Mouse (Mus musculus) intestine, embryonic 15.5 days (tissue): Measurements from ENCODE around the gene Rfc2. TPM values are rescaled to one million over a fixed set of nuclear protein-coding genes. Genes with fewer than 3 reads are reported as not detected.

ENCODE experiments used
- ATAC-seq: fragments of 200-750 bp; cut with Nextera tagmentation; 2 replicates; pipeline ENCODE4 v1.8.0; 2017; ENCODE audit warnings: moderate TSS enrichment, moderate library complexity
- H3K27ac ChIP-seq: fragments of 300-500 bp; sonication (generic); 2 replicates; pipeline ENCODE4 v1.5.1; 2015; ENCODE audit warnings: mild to moderate bottlenecking, inconsistent platforms
- H3K27me3 ChIP-seq: fragments of 300-500 bp; sonication (generic); replicated peaks from 2 replicates; pipeline ENCODE4 v1.6.1; 2015; ENCODE audit warnings: inconsistent platforms
- H3K36me3 ChIP-seq: fragments of 300-500 bp; sonication (generic); 2 replicates; pipeline ENCODE4 v1.6.1; 2015; ENCODE audit warnings: inconsistent platforms
- H3K4me1 ChIP-seq: fragments of 300-500 bp; sonication (generic); replicated peaks from 2 replicates; pipeline ENCODE4 v1.6.1; 2015; ENCODE audit warnings: inconsistent platforms
- H3K4me2 ChIP-seq: fragments of 300-500 bp; sonication (generic); replicated peaks from 2 replicates; pipeline ENCODE4 v1.6.1; 2015; ENCODE audit warnings: mild to moderate bottlenecking, inconsistent platforms
- H3K4me3 ChIP-seq: fragments of 300-500 bp; sonication (generic); replicated peaks from 2 replicates; pipeline ENCODE4 v1.5.1; 2015; ENCODE audit warnings: inconsistent platforms
- H3K9ac ChIP-seq: fragments of 300-500 bp; sonication (generic); 2 replicates; pipeline ENCODE4 v1.6.1; 2015; ENCODE audit warnings: inconsistent platforms
- H3K9me3 ChIP-seq: fragments of 300-500 bp; sonication (generic); 2 replicates; pipeline ENCODE4 v1.6.1; 2016; ENCODE audit warnings: inconsistent platforms
- WGBS: fragments of 180-500 bp; shearing (Covaris S2); methylation state at CpG from one replicate; pipeline ENCODE4 v1.1.7; 2015; 5-methylcytosine and 5-hydroxymethylcytosine counted together
- polyA plus RNA-seq: library from polyadenylated mRNA; unstranded; fragments of >200 nt; fragmentation: Nextera tagmentation; extraction: Ambion mirVana; gene quantifications from 2 replicates; pipeline ENCODE4 v1.2.1, GENCODE M21; 2015

The Rfc2 gene
- polyA plus RNA-seq, 1 experiment from 2014 or later, result 247 TPM

DNA sequence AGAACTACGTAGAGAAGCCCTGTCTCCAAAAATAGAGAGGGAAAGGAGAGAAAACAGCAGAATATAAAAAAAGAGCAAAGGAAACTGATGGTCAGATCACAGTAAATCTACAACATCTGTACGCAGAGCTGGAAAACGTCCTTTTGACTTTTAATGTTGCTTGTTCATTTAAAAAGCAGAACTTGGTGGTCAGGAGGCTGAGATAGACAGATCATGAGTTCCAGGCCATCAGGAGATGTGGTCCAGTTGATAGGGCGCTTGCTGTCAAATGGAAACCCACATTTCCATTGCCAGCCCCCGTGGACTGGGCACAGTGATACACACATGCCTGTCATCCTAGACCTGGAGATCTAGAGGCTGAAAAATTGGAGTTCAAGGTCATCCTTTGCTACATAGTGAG, 3.6 kb downstream of the Rfc2 start:
- no peaks in the 10 kb centered on the region for H3K9me3 ChIP-seq
- H3K27ac ChIP-seq, result no peak overlapping the region
- no peak for ATAC-seq
- H3K36me3 ChIP-seq, result peaks cover 6% of the 10 kb centered on the region; the same call in 1 of the 2 replicates
- no peak overlapping the region for H3K9ac ChIP-seq
- H3K4me1 ChIP-seq, result peaks cover 9% of the 10 kb centered on the region; the same call in 1 of the 2 replicates
- H3K4me2 ChIP-seq, result no peak overlapping the region
- no peak overlapping the region for H3K4me3 ChIP-seq
- H3K27me3 ChIP-seq, result no peaks in the 10 kb centered on the region
- 82% methylated on average over 5 of the region's 5 CpGs for WGBS

DNA sequence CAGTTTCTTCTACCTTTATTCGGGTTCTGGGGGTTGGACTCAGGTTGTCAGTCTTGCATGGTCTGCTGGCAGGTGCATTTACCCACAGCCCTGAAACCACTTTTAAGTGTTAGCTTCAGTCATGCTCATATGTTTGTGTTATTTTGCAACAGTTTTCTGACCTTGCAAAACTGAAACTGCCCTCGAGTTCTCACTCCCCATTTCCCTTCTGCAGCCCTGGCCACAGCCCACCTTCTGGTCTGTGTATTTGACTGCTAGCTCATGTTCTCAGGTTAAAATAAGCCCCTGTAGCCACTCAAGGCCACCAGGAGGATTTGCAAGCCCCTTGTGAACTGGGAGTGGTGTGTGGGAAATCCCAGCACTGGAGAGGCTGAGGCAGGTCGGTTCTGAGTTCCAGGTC, 8.7 kb downstream of the Rfc2 start:
- WGBS, result 86% methylated on average over 3 of the region's 3 CpGs
- Histone ChIP-seq H3K9me3 (no peaks in the 10 kb centered on the region), H3K4me3 (no peak overlapping the region), H3K4me2 (no peak overlapping the region), H3K36me3 (peaks cover 30% of the 10 kb centered on the region), H3K4me1 (no peaks in the 10 kb centered on the region), H3K9ac (no peak overlapping the region), H3K27me3 (no peaks in the 10 kb centered on the region), H3K27ac (no peak overlapping the region)
- ATAC-seq, result no peak

DNA sequence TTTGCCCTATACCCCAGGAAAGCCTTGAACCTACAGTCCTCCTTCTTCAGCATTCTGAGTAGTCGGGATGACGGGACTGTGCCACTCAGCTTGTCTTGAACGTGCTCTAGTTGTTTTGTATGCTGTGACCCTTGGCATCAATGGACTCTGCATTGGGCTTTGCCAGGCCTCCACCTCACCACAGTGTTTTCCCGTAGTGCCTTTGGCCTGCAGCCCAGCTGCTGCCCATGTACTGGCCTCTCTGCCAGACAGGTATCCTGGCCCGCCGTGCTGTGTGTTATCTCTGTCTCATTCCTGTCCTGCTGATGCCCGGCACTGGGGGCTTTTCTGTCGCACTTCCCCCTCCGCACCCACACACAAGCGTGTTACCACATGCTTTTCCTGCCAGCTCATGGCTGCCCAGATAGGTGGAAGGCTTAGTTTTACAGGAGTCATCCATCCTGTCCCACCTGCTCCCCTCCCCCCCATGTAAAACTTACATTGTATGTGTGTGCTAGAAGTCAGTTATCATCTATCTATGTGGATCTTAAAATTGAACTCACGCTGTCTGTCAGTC, 10.9 kb downstream of the Rfc2 start:
- H3K4me1 ChIP-seq, result no peaks in the 10 kb centered on the region
- H3K27me3 ChIP-seq, result no peaks in the 10 kb centered on the region
- H3K9ac ChIP-seq, result no peak overlapping the region
- no peak overlapping the region for H3K4me2 ChIP-seq
- WGBS, result 94% methylated on average over 11 of the region's 11 CpGs
- peaks cover 43% of the 10 kb centered on the region for H3K36me3 ChIP-seq
- no peak for ATAC-seq
- H3K27ac ChIP-seq, result no peak overlapping the region
- H3K4me3 ChIP-seq, result no peak overlapping the region
- no peaks in the 10 kb centered on the region for H3K9me3 ChIP-seq

DNA sequence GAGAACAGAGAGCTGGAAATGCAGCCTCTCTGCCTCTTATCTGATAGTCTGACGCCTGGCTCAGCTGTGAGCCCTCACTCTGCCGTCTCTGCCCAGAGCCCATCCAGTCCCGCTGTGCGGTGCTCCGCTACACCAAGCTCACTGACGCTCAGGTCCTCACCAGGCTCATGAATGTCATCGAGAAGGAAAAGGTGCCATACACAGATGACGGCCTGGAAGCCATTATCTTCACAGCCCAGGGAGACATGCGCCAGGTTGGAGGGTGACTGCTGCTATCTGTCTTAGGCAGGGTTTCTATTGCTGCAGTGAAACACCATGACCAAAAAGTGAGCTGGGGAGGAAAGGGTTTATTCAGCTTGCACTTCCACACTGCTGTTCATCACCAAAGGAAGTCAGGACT, 11.9 kb downstream of the Rfc2 start:
- Histone ChIP-seq H3K27me3 (no peaks in the 10 kb centered on the region), H3K4me3 (no peak overlapping the region), H3K36me3 (peaks cover 45% of the 10 kb centered on the region), H3K4me1 (no peaks in the 10 kb centered on the region), H3K9me3 (no peaks in the 10 kb centered on the region), H3K9ac (no peak overlapping the region), H3K27ac (no peak overlapping the region), H3K4me2 (no peak overlapping the region)
- no peak for ATAC-seq
- 86% methylated on average over 9 of the region's 9 CpGs for WGBS

DNA sequence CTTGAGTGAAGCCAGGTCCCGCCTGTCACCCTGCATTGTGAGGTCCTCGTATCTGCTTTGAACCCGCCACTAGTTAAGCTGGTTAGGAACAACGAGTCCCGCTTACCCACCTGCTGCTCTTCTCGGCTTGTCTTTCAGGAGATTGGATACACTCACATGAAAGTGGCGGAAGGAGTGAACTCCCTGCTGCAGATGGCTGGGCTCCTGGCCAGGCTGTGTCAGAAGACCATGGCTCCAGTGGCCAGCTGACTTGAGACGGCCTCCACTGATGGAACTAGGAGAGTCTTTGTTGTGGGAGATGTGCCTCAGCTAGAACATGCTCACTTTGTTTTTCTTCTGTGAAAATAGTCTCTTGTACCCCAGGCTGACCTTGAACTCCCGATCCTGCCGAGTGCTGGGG, 16.5 kb downstream of the Rfc2 start:
- peaks cover 36% of the 10 kb centered on the region for H3K36me3 ChIP-seq
- WGBS, result 81% methylated on average over 10 of the region's 10 CpGs
- H3K4me3 ChIP-seq, result no peak overlapping the region
- H3K4me2 ChIP-seq, result no peak overlapping the region
- ATAC-seq, result no peak
- H3K9me3 ChIP-seq, result no peaks in the 10 kb centered on the region
- H3K4me1 ChIP-seq, result no peaks in the 10 kb centered on the region
- no peaks in the 10 kb centered on the region for H3K27me3 ChIP-seq
- no peak overlapping the region for H3K9ac ChIP-seq
- no peak overlapping the region for H3K27ac ChIP-seq

DNA sequence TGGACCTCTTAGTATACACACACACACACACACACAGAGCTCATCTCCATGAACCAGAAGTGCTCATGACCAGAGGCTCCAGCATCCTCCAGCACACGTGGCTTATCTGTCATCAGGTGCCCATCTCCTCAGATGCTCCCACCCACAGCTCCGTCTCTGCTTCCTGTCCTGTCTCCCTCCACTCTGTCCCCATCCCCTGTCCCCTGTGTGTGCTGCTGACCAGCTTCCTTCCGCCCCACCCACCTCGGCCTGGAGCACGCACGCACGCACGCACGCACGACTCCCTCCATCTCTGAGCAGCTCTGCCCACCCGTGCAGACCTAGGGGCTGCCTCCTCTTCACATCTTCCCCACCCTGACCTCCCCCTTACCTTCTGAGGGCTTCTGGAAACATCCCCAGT, 23.2 kb downstream of the Rfc2 start:
- no peak for ATAC-seq
- no peak overlapping the region for H3K9ac ChIP-seq
- no peaks in the 10 kb centered on the region for H3K4me1 ChIP-seq
- no peak overlapping the region for H3K4me2 ChIP-seq
- H3K36me3 ChIP-seq, result no peaks in the 10 kb centered on the region
- no peaks in the 10 kb centered on the region for H3K27me3 ChIP-seq
- H3K27ac ChIP-seq, result no peak overlapping the region
- no peaks in the 10 kb centered on the region; the same call in 1 of the 2 replicates for H3K9me3 ChIP-seq
- no peak overlapping the region for H3K4me3 ChIP-seq
- 81% methylated on average over 11 of the region's 11 CpGs for WGBS

DNA sequence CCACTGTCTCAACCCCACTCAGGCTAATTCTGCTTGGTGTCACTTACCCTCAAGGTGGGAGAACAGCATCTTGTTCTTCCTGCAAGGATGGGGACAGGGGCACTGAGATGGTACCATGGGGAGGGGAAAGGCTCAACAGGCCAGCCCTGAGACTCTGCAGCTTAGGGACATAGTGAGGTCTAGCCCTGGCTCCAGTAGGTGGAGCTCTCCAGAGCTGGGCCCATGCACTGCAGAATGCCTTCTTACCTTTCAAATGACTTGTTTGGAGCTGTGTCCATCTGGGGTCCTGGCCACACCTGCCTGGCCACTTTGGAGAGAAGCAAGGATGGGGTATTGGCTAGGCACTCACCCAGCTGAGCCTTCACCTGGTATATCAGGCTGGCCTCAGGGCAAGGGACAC, 25.1 kb downstream of the Rfc2 start:
- Histone ChIP-seq H3K4me2 (no peak overlapping the region), H3K9ac (no peak overlapping the region), H3K4me3 (no peak overlapping the region), H3K4me1 (no peaks in the 10 kb centered on the region), H3K36me3 (no peaks in the 10 kb centered on the region), H3K27me3 (no peaks in the 10 kb centered on the region), H3K9me3 (no peaks in the 10 kb centered on the region; the same call in 1 of the 2 replicates), H3K27ac (no peak overlapping the region)
- no peak for ATAC-seq

DNA sequence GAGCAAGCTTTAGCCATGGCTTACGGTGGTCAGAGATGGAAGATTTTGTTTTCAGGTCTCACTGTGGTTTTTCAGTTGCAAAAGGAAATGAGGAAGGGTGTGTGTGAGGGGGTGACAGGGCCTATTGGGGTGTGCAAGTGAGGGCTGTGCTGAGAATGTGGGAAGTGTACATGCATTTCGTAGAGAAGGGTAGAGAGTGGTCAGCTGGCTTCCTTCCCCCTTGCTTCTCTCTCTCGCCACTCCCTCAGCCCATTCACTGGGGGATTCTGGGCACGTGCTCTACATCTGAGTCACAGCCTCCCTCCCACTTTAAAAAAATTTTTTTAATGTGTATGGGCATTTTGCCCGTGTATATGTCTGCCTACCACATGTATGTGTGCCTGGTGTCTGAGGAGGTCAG, 26.0 kb downstream of the Rfc2 start:
- no peaks in the 10 kb centered on the region; the same call in 1 of the 2 replicates for H3K9me3 ChIP-seq
- no peak overlapping the region for H3K9ac ChIP-seq
- WGBS, result 70% methylated on average over 5 of the region's 5 CpGs
- no peaks in the 10 kb centered on the region for H3K27me3 ChIP-seq
- no peak overlapping the region for H3K4me2 ChIP-seq
- H3K4me1 ChIP-seq, result no peaks in the 10 kb centered on the region
- H3K36me3 ChIP-seq, result no peaks in the 10 kb centered on the region
- no peak for ATAC-seq
- H3K4me3 ChIP-seq, result no peak overlapping the region
- no peak overlapping the region for H3K27ac ChIP-seq

DNA sequence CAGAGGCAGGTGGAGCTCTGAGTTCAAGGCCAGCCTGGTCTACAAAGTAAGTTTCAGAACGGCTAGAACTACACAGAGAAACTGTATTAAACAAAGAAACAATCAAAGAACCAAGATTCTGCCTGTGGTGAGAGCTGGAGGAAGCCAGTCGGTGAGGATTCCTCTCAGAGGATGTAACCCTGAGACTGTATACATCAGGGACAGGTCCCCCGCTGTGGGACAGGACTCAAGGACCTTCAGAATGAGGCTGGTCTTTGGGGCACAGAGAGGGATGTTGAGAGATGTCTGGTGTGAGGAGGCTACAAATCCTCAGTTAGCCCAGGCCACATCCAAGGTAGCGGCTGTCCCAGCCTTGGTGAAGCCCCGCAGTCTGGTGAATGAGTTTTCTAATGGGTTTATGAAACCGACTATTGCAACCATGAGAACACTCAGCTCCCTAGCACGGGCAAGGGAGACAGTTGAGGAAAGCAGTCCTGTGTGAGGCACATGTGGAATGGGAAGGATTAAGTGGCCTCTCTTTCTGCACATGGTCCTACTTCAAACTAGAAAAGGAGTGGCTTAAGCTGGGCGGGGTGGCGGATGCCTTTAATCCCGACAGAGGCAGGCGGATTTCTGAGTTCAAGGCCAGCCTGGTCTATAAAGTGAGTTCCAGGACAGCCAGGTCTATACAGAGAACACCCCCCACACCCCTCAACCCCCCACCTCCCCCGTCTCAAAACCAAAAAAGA, 28.9 kb downstream of the Rfc2 start:
- Histone ChIP-seq H3K9ac (no peak overlapping the region), H3K27me3 (no peaks in the 10 kb centered on the region), H3K36me3 (no peaks in the 10 kb centered on the region), H3K4me2 (no peak overlapping the region), H3K27ac (no peak overlapping the region), H3K4me3 (no peak overlapping the region), H3K4me1 (0 out of 2 replicates have a peak, but pooled peaks cover 4% of the 10 kb centered on the region), H3K9me3 (no peaks in the 10 kb centered on the region; the same call in 1 of the 2 replicates)
- WGBS, result 85% methylated on average over 12 of the region's 12 CpGs
- no peak for ATAC-seq

DNA sequence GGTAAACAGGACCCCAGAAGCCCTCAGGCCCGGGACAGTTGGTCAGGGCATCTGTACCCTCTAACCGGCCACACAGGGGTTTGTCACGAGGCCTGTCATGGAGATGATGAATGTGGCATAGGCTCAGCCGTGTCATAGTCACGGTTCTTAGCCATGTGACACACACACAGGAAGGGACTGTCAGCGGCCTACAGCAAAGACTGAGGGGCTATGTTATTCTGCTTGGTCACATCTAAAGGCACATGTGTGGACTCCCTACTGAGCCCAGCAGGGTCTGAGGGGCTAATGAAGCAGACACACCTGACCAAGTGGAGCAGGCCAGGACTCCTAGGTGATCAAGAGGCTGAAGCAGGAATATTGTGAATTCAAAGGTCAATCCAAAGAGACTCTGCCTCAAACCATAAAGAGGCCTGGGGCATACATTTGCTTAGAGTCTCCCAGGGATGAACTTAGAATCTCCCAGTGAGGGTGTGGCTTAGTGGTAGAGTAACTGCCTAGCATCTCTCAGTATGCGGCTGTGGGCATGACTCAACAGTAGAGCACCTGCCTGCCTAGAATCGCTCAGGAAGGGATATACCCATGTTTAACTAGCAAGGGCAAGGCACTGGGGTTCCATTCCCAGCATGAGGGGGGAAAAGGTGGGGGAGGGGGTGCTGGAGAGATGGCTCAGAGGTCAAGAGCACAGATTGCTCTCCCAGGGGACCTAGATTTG, 30.8 kb downstream of the Rfc2 start:
- no peaks in the 10 kb centered on the region for H3K9me3 ChIP-seq
- WGBS, result 50% methylated on average over 8 of the region's 8 CpGs
- H3K9ac ChIP-seq, result 0 out of 2 replicates have a peak overlapping the region, but pooled peaks have one; percentile 13
- peak; percentile 89 for ATAC-seq
- no peak overlapping the region for H3K4me3 ChIP-seq
- peak overlapping the region; percentile 56; the same call in 1 of the 2 replicates for H3K27ac ChIP-seq
- H3K27me3 ChIP-seq, result no peaks in the 10 kb centered on the region
- H3K4me2 ChIP-seq, result no peak overlapping the region
- 0 out of 2 replicates have a peak, but pooled peaks cover 4% of the 10 kb centered on the region for H3K4me1 ChIP-seq
- 0 out of 2 replicates have a peak, but pooled peaks cover 2% of the 10 kb centered on the region for H3K36me3 ChIP-seq

DNA sequence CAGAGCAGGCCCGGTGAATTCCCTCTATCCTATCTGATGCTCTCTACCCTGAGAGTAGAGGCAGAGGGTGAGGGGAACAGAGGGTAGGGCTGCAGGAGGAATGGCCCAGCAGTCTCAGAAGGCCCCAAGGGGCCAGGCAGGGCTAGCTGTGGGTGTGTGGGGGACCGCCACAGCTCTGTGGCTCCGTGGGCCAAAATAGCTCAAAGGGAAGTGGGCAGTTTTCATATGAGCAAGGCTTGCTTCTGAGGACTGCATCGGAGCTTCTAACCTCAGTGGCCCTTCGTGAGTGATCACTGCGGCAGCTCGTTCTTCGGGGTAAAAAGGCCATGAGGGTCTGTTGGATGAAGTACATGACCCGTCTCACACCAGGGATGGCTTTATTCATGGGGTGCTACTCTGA, 32.6 kb downstream of the Rfc2 start:
- WGBS, result 81% methylated on average over 9 of the region's 9 CpGs
- 0 out of 2 replicates have a peak, but pooled peaks cover 4% of the 10 kb centered on the region for H3K4me1 ChIP-seq
- no peak for ATAC-seq

DNA sequence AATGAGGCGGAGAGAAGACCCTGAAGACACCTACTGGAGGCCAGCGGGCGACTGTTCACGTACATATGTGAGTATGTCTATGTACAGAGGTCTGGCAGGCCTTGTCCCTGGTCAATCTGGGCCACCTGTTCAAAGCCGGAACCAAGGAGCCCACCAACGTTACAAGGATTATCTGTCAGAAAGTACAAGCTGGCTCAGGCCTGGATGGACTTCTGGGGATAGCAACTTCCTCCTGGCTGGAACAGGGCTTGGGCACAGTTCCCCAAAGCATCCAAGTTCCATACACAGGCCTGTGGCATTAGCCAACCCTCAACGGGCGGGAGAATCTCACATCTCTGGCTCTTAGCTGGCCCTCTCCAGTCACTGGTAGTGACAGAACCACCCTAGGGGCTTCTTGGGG, 33.1 kb downstream of the Rfc2 start:
- no peaks in the 10 kb centered on the region for H3K9me3 ChIP-seq
- no peak for ATAC-seq
- no peak overlapping the region for H3K9ac ChIP-seq
- peaks cover 11% of the 10 kb centered on the region; the same call in 1 of the 2 replicates for H3K36me3 ChIP-seq
- H3K4me3 ChIP-seq, result no peak overlapping the region
- 0 out of 2 replicates have a peak, but pooled peaks cover 4% of the 10 kb centered on the region for H3K4me1 ChIP-seq
- H3K27me3 ChIP-seq, result no peaks in the 10 kb centered on the region
- WGBS, result 89% methylated on average over 8 of the region's 8 CpGs
- H3K27ac ChIP-seq, result no peak overlapping the region
- H3K4me2 ChIP-seq, result no peak overlapping the region

More for the DNA sequence above, 32.6 kb downstream of the Rfc2 start:
- H3K9ac ChIP-seq, result no peak overlapping the region
- H3K36me3 ChIP-seq, result peaks cover 8% of the 10 kb centered on the region; the same call in 1 of the 2 replicates
- no peaks in the 10 kb centered on the region for H3K9me3 ChIP-seq
- H3K4me2 ChIP-seq, result no peak overlapping the region
- H3K27me3 ChIP-seq, result no peaks in the 10 kb centered on the region
- H3K4me3 ChIP-seq, result no peak overlapping the region
- no peak overlapping the region for H3K27ac ChIP-seq
